Mouse (Mus musculus): Measurements from ENCODE around the gene Tgif2.

DNA sequence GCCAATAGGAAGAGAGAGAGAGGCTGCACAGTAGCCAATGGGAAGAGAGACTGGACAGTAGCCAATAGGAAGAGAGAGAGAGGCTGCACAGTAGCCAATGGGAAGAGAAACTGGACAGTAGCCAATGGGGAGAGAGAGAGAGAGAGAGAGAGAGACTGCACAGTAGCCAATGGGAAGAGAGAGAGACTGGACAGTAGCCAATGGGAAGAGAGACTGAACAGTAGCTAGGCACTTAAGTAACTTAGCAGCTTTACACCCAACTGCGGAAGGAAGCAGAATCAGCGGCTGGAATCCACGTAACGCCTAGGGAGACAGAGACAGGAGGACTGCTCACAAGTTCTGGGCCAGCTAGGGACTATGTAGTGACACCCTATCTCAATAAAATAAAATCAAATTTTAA is 35.2 kb upstream of the Tgif2 start:
- TF ChIP-seq GATA1 (IDR thresholded peaks at IDR 0.05; ENCODE audit: low read length), result no peak
- TF ChIP-seq TAL1 (IDR thresholded peaks at IDR 0.05; ENCODE audit: low read length), result no peak
